Mouse (Mus musculus) CH12.LX (cell line): ENCODE measurements at regions not wholly inside any gene's neighbourhood (a gene's known extent, or its start where the extent isn't known, plus 50 kb on each side); places are given as distances from the start of the nearest gene placed in this dataset.

Source experiments
- DNase-seq: peaks from one replicate; pipeline ENCODE4 v3.0.0-alpha.2; 2013; ENCODE audit errors: extremely low read depth
- H3K27ac ChIP-seq: 2 replicates; pipeline ENCODE4 v1.5.1; 2012; ENCODE audit warnings: low read depth, mild to moderate bottlenecking, control low read depth, moderate library complexity; ENCODE audit not compliant: insufficient read depth
- H3K27me3 ChIP-seq: replicated peaks from 2 replicates; pipeline ENCODE3; 2012; ENCODE audit warnings: inconsistent platforms
- H3K36me3 ChIP-seq, 2 experiments: replicated peaks in 1 of 2; 2 replicates each; pipeline versions ENCODE3 to v1.6.1; 2012; ENCODE audit warnings: inconsistent platforms in 1 of 2, low read length in 1 of 2, mild to moderate bottlenecking in 1 of 2, mixed read lengths in 1 of 2, moderate library complexity in 1 of 2; ENCODE audit not compliant: control insufficient read depth in 1 of 2, insufficient read depth in 1 of 2
- H3K4me1 ChIP-seq, 2 experiments: 2 replicates each; pipeline ENCODE4 v1.6.1; 2012; ENCODE audit warnings: inconsistent platforms in 1 of 2, moderate library complexity in 1 of 2; ENCODE audit not compliant: insufficient read depth in 2 of 2, control insufficient read depth in 1 of 2
- H3K4me2 ChIP-seq: 2 replicates; pipeline ENCODE4 v1.6.1; 2012; ENCODE audit warnings: low read depth, mild to moderate bottlenecking, control low read depth; ENCODE audit not compliant: poor library complexity, insufficient read depth, severe bottlenecking
- H3K4me3 ChIP-seq, 3 experiments: fragments of 150-350 bp in 1 of 3; sonication (generic) in 1 of 3; replicated peaks in 1 of 3; 2 replicates each; pipeline versions ENCODE3 to v1.5.1; 2011 to 2012; ENCODE audit warnings: low read depth in 2 of 3, low read length in 2 of 3, mild to moderate bottlenecking in 2 of 3, moderate library complexity in 2 of 3, control low read depth in 1 of 3, improper control_type of control experiment in 1 of 3, inconsistent platforms in 1 of 3, mixed read lengths in 1 of 3; ENCODE audit not compliant: poor library complexity in 1 of 3
- H3K79me2 ChIP-seq: replicated peaks from 2 replicates; pipeline ENCODE4 v1.6.1; 2012; ENCODE audit warnings: mild to moderate bottlenecking, moderate library complexity; ENCODE audit not compliant: control insufficient read depth, poor library complexity, insufficient read depth, severe bottlenecking; ENCODE audit errors: extremely low read depth
- H3K9ac ChIP-seq: 2 replicates; pipeline ENCODE4 v1.6.1; 2012; ENCODE audit warnings: low read depth, mild to moderate bottlenecking, control low read depth, moderate library complexity; ENCODE audit not compliant: insufficient read depth
- H3K9me3 ChIP-seq: replicated peaks from 2 replicates; pipeline ENCODE3; 2012; ENCODE audit warnings: low read length, inconsistent platforms, mixed read lengths
- CTCF ChIP-seq, 2 experiments: IDR thresholded peaks in 1 of 2; conservative IDR thresholded peaks in 1 of 2; 2 replicates each; pipeline ENCODE4 v1.5.1; 2011 to 2012; ENCODE audit warnings: low read depth in 2 of 2, low read length in 2 of 2, improper control_type of control experiment in 1 of 2, inconsistent platforms in 1 of 2, mild to moderate bottlenecking in 1 of 2, moderate library complexity in 1 of 2
- HCFC1 ChIP-seq: IDR thresholded peaks from 2 replicates; pipeline ENCODE4 v1.6.1; 2012; ENCODE audit warnings: low read depth, mild to moderate bottlenecking, inconsistent platforms, low read length, improper control_type of control experiment
- KAT2A ChIP-seq: IDR thresholded peaks from 2 replicates; pipeline ENCODE4 v1.6.1; 2012; ENCODE audit warnings: low read length, improper control_type of control experiment, inconsistent platforms; ENCODE audit not compliant: insufficient replicate concordance
- MAFK ChIP-seq: IDR thresholded peaks from 2 replicates; pipeline ENCODE4 v1.6.1; 2011; ENCODE audit warnings: low read length, improper control_type of control experiment; ENCODE audit not compliant: insufficient replicate concordance
- MXI1 ChIP-seq: IDR thresholded peaks from 2 replicates; pipeline ENCODE4 v1.6.1; 2011; ENCODE audit warnings: mild to moderate bottlenecking, low read depth, low read length, improper control_type of control experiment
- PAX5 ChIP-seq: IDR thresholded peaks from 2 replicates; pipeline ENCODE4 v1.6.1; 2012; ENCODE audit warnings: low read length, inconsistent platforms, mixed read lengths
- POLR2AphosphoS2 ChIP-seq: IDR thresholded peaks from 2 replicates; pipeline ENCODE4 v1.6.1; 2011; ENCODE audit warnings: low read depth, low read length, improper control_type of control experiment
- RAD21 ChIP-seq: IDR thresholded peaks from 2 replicates; pipeline ENCODE4 v1.6.1; 2011; ENCODE audit warnings: low read depth, mild to moderate bottlenecking, low read length, improper control_type of control experiment, moderate library complexity
- SIN3A ChIP-seq: IDR thresholded peaks from 2 replicates; pipeline ENCODE4 v1.6.1; 2012; ENCODE audit warnings: low read length, improper control_type of control experiment, inconsistent platforms
- SMC3 ChIP-seq: IDR thresholded peaks from 2 replicates; pipeline ENCODE4 v1.6.1; 2011; ENCODE audit warnings: low read depth, low read length, improper control_type of control experiment
- TCF12 ChIP-seq: IDR thresholded peaks from 2 replicates; pipeline ENCODE4 v1.6.1; 2014; ENCODE audit warnings: low read depth, mild to moderate bottlenecking, inconsistent platforms, low read length, improper control_type of control experiment
- ZC3H11A ChIP-seq: IDR thresholded peaks from 2 replicates; pipeline ENCODE4 v1.6.1; 2012; ENCODE audit warnings: low read depth, mild to moderate bottlenecking, inconsistent platforms, low read length, improper control_type of control experiment
- ZMIZ1 ChIP-seq: IDR thresholded peaks from 2 replicates; pipeline ENCODE4 v1.6.1; 2012; ENCODE audit warnings: low read depth, mild to moderate bottlenecking, inconsistent platforms, low read length, improper control_type of control experiment
- dilution Hi-C: fragments of 300-500 bp; cut with MboI; formaldehyde crosslinking; loops from 2 replicates; pipeline ENCODE4 v1.14.3; 2020; ENCODE audit warnings: low sequenced_read_pairs; ENCODE audit not compliant: extremely low pct_unique_long_range_greater_than_20kb, extremely low pct_ligation_motif_present
- in situ Hi-C: fragments of 300-500 bp; cut with MboI; formaldehyde crosslinking; loops from 3 replicates; pipeline ENCODE4 v1.14.3; 2019; ENCODE audit warnings: low sequenced_read_pairs, low pct_ligation_motif_present, low pct_unique_long_range_greater_than_20kb, mixed read lengths

DNA sequence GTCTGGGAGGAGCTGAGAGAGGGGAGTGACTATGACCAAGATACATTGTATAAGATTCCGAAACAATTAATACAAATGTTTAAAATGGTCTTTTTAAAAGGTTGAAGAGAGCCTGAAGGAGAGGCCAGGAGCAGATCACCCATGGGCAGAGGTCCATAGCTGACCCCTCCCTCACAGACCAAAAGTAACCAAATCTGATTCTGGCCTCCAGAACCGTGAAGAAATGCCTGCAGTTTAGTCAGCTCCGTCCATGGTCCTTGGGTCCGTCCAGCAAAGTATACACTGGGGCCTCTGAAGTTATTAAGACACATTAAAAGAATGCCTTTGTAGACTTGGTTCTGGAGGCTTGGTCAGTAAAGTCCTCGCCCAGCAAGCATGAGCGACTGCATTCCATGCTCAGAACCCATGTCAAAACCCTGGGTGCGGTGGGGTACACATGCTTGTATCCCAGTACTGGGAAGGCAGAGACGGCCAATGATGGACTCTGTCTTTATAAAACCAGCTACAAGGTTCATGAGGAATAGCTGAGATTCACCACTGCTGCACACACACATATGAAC lies 236.5 kb downstream of the Setd4 start:
- Histone ChIP-seq H3K79me2 (no peaks in the 10 kb centered on the region), H3K9me3 (no peaks in the 10 kb centered on the region), H3K27ac (no peak overlapping the region), H3K9ac (no peak overlapping the region), H3K27me3 (no peaks in the 10 kb centered on the region), H3K36me3 (no peaks in the 10 kb centered on the region), H3K4me3 (no peak overlapping the region), H3K4me1 (no peaks in the 10 kb centered on the region)
- DNase-seq, result no peak
- no peak for TF ChIP-seq ZMIZ1
- no peak for TF ChIP-seq MXI1
- TF ChIP-seq TCF12, result no peak
- TF ChIP-seq KAT2A, result no peak
- TF ChIP-seq ZC3H11A, result no peak
- no peak for TF ChIP-seq SMC3
- TF ChIP-seq, all 38 proteins: peak for 0
- dilution Hi-C loops, result no loop called here
- no peak overlapping the region for H3K4me2 ChIP-seq
- in situ Hi-C loops, result no loop called here

DNA sequence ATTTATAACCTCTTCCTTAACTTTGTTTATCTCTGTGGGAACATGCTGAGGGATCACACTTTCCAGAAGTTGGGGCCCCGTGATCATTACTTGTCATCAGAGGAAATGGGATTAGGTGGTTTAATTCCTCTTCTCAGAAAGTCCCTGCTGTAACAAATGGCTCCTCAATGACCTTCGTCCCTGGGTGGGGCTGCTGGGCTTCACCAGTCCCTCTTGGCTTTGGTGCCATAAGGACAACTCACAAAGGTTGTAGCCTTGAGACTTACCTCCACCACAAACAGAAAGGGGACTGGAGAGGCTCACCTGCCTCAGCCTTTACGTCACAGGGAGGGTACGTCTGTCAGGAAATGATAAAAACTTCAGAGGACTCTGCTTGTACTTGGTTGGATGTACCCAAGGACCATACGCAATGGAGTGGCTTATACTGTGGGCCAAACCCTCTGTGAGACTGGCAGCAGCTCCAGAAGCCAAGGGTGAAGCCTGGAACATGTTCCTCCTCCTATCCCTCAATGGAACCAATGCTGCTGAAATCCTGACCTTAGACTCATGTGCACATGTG lies 237.4 kb downstream of the Setd4 start:
- in situ Hi-C loops, result no loop called here
- Histone ChIP-seq H3K9me3 (no peaks in the 10 kb centered on the region), H3K79me2 (no peaks in the 10 kb centered on the region), H3K4me3 (no peak overlapping the region), H3K4me1 (no peaks in the 10 kb centered on the region), H3K9ac (no peak overlapping the region), H3K36me3 (no peaks in the 10 kb centered on the region), H3K27me3 (no peaks in the 10 kb centered on the region), H3K4me2 (no peak overlapping the region), H3K27ac (no peak overlapping the region)
- dilution Hi-C loops, result no loop called here
- TF ChIP-seq RAD21 (no peak), MAFK (no peak), HCFC1 (no peak), SIN3A (no peak), POLR2AphosphoS2 (no peak), CTCF (conservative IDR thresholded peaks at IDR 0.05 in 1 of 2, IDR thresholded peaks at IDR 0.05 in 1 of 2; ENCODE audit: low read depth in 2 of 2, low read length in 2 of 2) (no peak), ZMIZ1 (no peak), PAX5 (no peak)
- no peak for DNase-seq
